Mouse (Mus musculus): ENCODE data around the gene Cyp24a1.

The Cyp24a1 gene

DNA sequence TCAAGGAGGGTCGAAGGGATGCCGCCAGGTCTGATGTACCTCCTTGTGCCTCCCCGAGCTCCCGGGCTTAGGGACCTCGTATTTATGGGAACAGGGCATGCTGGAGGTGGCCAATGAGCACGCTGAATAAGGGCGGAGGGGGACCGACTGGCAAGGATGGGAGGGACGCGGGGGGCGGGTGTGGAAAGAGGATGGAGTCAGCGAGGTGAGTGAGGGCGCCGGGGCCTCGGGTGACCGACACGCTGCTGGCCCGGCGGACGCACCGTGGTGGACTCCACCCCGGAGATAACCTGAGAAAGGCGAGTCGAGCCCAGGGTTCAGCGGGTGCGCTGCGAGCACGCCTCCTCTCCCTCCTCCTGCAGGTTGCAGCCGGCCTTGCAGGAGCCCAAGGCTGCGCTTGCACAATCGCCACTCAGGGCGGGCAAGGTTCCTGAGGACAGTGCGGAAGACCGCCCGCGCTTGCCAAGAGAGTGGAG lies at the start of gene Cyp24a1:
Cyp24a1 (minus strand) TSS at position 55 of the 476 bp plus-strand sequence.
- DNase-seq (ENCODE audit: low spot score in 2 of 2), result peak; percentile 52 to 56

DNA sequence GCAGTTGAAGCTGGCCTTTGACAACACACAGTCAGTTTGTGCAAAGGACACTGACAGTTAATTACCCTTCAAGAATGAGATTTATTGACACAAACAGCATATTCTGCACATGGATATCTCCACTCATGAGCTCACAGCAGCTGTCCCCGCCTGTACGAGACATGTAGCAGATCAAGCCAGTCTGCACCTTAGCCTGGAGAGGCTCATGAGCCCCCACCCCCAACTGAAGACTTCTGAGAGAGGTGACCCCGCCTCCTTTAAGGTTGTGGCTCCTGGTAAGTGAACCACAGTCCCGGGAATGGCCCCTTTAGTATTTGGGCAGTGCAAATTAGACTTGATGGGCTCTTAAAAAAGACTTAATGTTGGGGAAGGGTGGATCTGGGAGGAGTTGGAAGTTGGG lies 48.8 kb upstream of the Cyp24a1 start:
- DNase-seq (ENCODE audit: low spot score in 2 of 2), result no peak

DNA sequence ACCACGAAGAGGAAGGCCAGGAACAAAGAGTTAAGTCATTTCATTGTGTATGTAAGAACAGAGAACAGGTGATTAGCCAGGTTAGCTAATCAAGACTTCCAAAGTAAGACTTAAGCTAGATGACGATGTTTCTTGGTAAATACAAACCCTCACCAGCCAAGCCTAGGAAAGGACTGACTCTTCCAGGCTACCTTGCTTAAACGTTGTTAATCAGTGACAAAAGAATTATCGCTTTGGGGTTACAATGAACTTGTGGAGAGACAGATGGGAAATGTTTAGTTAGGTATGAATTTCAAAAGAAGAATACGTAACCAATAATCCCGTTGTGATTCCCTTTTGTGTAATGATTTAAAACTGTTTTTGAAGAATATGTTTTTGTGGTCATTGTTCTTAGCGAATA lies 48.0 kb upstream of the Cyp24a1 start:
- no peak for DNase-seq (ENCODE audit: low spot score in 2 of 2)

DNA sequence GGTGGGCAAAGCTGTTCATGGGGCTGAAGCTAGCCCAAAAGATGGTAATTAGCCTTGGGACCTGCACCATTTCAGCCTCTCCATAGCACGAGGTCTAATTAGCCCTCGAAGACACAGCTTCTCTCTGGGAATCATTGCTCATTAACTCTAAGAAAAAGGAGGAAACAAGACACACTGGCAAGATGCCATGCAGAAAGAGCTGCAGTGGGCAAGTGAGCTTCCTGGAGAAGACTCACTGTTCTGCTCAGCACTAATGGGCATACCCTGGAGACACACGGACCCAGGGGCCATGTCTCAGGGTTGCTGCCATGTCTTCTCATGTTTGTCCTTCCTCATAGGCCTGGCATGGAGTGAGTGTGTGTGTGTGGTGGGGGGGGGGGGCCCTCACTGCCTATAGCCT lies 47.2 kb upstream of the Cyp24a1 start:
- no peak for DNase-seq (ENCODE audit: low spot score in 2 of 2)

DNA sequence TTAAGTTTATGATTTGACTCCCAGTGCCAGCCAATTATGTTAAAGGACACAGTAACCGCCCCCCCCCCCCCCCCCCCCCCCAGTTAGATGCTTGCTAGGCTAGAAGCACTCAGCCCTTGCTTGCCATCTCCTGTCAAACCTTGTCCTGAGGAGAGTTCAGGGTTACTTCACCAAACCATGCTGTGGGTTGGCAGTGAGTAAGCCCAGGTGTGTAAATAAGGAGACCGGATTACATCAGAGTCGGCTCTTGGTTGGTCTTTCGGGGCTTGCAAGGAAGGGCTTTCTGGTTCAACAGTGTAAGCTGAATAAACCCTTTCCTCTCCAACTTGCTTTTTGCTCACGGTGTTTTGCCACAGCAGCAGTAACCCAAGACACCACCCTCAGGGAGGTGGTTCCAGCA lies 46.7 kb upstream of the Cyp24a1 start:
- DNase-seq (ENCODE audit: low spot score in 2 of 2), result no peak

DNA sequence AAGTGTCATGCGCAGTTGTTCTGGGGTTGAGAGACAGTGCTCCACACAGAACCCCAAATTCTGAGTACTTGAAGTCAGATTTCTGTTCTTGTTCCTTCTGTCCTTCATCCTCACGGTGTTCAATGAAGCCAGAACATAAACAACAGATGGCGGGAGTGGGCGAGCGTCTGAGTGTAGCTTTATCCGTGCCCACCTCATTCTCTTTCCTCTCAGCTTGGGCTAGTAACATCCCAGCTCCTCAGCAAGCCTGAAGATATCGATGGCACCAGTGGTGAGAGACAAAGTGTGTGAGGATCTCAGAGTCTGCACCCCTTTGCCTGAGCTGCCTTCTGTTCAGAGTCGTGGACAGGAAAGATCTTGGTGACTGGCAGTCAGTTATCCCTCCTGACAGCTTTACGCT lies 42.3 kb upstream of the Cyp24a1 start:
- DNase-seq (ENCODE audit: low spot score in 2 of 2), result no peak

DNA sequence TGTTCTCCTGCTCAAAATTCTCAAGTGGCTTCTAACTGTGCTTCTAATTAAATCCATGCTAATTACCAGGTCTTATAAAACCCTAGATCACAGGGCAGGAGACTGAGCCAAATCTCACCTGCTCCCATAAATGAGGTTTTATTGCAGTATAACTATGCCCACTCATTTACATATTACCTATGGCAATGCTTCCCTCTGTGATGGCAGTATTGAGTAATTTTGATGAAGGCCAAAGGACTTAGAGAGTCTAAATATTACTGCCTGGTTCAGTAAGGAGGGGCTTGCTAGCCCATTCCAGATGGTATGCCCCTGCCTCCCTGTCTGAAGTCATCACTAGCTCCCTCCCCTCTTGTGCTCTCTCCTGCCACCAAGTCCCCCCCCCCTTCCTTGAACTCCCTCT lies 38.9 kb upstream of the Cyp24a1 start:
- DNase-seq (ENCODE audit: low spot score in 2 of 2), result no peak

DNA sequence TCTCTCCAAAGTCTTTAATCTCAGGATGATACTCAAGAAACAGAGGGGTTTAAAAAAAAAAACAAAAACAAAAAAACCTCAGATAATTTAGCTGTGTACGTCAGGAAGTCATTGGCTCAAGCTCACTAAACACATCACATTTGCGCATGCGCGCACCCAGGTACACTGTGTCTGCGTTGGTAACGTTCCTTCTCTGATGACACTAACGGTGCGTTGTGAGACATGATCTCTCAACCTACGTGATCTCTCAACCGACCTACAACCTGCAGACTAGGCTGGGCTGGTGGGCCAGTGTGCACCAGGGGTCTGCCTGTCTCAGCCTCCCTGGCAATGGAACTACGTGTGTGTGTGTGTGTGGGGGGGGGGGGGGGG lies 37.8 kb upstream of the Cyp24a1 start:
- DNase-seq (ENCODE audit: low spot score in 2 of 2), result no peak

DNA sequence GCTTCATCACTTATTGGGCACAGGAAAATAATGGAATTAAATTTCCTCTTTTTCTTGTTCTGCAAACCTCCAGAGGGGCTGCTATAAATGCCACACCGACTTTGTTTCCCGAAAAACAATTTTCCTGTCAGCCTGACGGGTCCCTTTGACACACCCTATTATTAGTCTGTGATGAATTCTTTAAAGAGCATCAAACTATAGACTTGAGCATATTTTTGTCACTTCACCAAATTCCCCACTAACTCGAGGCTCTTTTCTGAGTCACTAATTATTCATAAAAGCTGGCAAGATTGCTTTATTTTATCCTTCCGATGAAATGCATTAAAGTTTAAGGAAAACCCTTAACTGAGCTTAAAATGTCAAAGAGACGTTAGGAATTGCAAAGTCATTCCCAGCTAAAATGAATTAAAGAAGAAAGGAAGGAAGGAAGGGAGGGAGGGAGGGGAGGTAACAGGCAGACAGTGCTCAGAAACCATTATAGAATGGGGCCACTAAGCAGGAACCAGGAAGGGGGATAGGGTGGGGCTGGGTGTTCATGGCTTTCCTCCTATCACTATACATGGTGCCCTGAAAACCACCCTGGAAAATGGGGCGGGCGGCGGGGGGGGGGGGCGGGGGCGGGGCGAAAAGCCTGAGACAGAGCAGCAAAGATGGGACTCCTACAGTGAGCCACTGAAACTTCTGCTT lies 37.3 kb upstream of the Cyp24a1 start:
- no peak for DNase-seq (ENCODE audit: low spot score in 2 of 2)

DNA sequence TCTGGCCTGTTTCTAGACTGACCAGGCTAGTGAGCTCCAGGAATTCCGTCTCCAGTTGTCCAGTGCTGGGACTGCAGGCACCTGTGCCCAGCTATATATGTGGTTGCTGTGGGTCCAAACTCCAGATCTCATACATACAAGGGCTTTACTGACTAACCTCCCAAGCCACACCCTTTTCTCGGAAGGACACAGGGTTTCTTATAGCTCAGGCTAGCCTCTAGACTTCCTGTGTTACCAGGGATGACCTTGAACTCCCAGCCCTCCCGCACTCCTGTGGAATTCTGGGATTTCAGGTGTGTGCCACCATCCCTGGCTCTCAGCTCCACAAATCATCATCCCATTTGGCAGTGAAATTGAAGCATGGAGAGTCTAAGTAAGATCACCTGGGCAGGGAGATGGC lies 33.3 kb upstream of the Cyp24a1 start:
- DNase-seq (ENCODE audit: low spot score in 2 of 2), result no peak

DNA sequence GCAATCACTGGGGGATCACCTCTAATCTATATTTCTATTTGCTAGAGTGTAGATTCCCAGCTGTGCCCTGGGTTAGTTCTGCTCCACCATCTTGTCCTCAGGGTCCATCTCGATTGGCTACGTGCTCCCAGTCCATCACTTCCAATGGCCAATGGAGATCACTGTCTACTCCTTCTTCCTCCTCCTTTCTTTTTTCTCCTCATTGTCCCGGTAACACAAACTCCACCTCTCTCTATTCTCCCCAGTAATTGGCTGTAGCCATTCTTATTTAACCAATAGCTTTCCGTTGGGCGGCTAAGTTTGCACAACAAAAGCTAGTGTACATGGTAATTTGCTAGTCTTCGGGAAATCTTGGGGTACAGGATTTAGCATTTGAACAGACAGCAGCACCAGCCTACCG lies 32.8 kb upstream of the Cyp24a1 start:
- no peak for DNase-seq (ENCODE audit: low spot score in 2 of 2)

DNA sequence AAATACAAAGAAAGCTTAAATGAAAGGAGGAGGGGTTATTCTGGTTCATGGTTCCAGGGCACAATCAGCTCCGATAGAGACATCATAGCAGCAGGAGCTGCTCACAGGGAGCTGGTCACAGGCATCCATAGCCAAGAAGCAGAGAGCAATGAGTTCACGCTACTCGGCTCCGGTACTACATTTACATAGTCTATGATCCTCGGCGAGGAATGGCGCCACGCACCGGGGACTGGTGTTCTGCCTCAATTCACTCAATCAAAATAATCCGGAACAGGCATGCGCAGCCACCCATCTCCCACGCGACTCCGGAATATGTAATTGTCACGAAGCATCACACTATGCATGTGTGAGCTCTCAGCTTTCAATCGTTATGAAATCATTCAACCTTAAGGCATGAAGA lies 31.1 kb upstream of the Cyp24a1 start:
- DNase-seq (ENCODE audit: low spot score in 2 of 2), result no peak

DNA sequence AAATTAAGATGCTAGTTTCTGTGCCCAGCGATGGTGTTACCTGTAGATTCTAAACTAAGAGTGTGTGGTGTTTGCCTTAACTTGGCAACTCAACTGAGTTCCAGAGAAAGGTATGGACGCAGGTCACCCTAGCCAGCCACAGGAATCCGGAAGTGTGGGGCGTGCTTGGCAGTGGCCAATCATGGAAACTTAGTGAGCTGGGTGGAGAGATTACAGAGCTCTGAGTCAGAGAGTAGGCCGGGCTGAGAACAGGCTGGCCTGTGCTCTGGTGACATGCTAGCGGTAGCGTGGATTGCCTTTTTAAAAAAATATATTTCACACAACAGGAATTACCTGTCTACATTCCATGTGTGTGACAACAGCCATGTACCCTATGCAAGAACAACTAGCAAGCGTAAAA lies 29.6 kb upstream of the Cyp24a1 start:
- peak; percentile 33 to 45 for DNase-seq (ENCODE audit: low spot score in 2 of 2)

DNA sequence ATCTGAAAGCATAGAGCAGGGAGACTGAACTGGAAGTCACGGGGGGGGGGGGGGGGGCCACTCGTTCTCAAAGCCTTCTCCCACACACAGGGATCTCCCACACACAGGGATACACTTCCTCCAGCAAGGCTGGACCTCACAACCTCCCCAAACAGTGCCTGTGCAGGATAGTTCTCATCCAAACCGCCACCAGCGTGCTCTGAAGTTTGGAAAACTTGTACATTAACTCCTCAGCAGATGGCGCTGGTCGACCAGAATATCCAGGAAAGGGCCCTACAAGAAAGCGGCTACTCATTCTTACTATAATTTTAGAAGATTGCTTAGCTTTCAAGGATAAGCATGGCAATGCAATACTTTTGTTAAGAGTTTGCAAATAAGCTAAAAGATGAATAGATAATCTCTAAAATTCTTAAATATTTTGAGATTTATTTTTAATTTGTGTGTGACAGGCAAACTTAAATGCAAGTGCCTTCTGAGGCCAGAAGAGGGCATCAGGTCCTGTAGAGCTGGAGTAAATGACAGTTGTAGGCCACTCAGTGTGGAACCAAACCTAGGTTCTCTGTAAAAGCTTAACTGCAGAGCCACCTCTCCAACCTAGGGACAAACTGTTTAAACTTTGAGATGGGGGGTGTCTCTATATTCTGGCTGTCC lies 23.5 kb upstream of the Cyp24a1 start:
- no peak for DNase-seq (ENCODE audit: low spot score in 2 of 2)

DNA sequence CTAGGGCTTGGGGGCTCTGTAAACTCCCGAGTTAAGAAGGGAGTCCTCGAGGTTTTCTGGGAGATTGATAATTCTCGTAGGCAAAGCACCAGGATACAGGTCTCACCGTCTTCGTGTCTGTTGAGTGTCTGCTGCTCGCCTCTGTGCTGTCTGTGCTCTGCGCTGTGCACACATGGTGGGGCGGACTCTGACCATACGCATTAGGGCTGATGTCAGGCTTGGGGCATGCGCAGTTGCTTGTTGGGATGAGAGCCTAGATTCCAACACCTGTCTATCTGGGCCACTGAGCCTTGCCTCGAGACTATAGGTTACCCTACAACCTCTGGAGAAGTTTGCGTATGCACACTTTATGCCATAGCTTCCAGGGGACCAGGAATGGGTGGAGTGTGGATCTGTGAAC lies 16.8 kb upstream of the Cyp24a1 start:
- no peak for DNase-seq (ENCODE audit: low spot score in 2 of 2)

DNA sequence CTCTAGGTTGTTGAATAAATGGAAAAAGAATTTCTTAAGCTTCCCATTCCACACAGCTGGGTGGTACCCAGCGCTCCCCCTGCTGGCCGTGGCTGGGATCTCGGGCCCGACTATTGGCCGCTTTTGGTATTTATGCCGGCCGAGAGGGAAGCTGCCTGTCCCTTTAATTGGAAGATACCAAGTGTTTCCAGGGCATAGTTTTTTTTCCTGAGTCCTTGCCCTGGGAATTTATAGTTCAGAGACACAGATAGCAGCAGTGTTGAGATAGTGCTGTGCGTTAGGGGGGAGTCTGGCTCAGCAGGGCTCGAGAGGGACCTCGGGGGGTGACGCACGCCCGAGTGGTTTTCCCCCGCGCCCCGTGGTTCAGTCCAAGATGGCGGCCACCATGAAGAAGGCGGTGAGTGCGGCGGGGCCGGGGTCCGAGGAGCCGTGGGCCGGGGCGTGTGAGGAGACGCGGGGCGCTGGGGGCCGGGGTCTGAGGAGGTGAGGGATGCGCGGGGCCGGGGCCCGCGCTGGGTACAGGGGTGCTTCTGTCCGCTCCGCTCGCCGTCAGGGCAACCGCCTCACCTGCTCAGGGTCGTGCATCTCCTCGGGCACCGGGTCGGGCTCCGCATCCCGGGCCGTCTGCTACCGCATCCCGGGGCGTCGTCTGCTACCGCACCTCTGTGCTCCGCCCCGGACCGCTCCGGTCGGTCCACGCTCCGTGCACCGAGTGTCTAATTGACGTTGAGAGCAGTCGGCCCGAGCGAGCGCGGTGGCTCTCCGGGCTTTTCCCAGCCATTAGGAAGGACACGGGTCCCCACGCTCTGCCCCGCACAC lies 14.3 kb upstream of the Cyp24a1 start:
- DNase-seq (ENCODE audit: low spot score in 2 of 2), result peak; percentile 81

DNA sequence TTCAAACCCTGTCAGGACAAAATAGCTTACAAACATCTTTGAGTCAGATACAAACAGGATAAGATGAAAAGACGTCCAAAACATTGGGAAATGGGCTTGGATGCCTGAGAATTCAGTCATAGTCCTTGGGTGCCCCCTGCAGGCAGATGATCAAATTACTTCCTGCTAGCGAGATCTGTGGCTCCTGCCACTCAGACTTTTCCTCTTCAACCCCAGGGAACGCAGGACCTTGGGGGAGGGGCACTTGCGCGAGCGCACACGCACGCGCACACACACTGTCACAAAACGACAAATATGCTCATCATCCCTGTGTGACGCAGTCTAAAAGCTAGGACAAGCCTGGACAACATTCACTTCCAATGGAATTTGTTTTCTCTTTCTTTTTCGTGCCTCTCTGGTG lies 11.9 kb upstream of the Cyp24a1 start:
- peak; percentile 76 to 82 for DNase-seq (ENCODE audit: low spot score in 2 of 2)

DNA sequence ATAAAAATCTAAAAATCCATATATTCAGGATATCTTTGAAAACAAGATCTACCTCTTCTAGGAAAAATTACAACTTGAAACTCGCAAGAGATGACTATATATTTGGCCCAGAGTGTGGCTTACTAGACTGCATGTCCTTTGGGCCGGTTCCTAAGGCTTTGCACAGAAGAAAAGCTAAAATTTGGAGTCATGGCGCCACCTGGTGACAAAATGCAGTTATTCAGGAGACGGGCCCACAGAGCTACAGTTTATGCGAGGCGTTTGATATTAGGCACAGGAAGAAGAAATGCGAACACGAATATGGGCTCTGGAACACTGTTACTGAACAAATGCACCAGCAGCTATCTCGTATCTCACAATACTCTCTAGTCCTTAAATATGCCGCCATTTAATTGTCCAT lies 10.8 kb upstream of the Cyp24a1 start:
- DNase-seq (ENCODE audit: low spot score in 2 of 2), result peak; percentile 66 to 68

DNA sequence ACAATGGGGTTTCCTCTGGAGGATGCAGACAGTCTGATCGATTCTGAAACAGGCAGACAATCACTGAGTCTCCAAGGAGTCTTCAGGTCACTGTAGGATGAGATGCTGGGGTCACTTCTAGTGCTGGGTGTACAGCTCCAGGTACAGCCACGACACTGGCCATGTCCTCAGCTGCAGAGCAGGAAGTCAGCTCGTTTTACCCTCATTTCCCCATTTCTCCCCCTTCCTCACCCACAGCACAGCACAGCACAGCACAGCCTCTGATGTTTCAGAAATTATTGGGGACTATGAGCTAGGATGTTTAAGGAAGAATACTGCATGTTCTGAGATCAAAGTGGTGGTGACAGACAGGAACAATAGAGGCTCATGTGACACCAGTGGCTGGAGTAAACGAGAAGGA lies 7.0 kb upstream of the Cyp24a1 start:
- no peak for DNase-seq (ENCODE audit: low spot score in 2 of 2)

DNA sequence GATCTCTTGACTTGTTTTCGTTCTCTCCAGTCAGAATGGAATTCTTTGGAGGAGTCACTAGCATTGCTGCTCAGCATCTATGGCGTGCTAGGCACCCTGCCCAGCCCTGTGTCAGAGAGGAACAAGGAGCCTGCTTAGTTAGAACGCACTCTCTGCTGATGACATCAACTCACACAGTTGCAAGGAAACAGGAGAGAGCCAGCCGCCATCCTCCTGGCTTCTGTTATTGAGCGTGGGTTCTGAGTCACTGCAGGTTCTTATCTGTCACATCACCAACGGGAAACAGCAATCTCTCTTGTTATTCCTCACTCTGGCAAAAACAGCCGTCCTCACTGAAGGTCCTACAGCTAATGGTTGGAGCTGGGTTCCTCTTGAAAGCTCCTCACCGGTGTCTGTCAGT lies 6.4 kb upstream of the Cyp24a1 start:
- DNase-seq (ENCODE audit: low spot score in 2 of 2), result no peak

DNA sequence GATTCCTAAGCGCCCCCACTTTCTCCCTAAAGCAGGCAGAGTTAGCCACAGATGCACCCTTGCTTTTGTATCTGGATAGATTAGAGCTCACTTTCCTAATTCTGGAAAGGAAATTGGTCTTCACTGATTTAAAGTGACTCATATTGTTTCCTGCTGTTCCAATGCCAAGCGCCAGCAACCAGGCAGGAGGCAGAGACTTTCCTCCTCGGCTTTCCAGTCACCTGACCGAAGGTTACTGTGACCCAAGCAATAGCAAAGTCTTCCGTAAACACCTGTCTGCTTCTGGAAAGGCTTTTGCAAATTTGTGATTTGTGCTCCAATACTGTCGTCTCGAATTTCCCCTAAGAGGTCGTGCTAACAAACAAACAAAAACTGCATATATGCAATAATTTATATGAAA lies 1.1 kb upstream of the Cyp24a1 start:
- no peak for DNase-seq (ENCODE audit: low spot score in 2 of 2)

DNA sequence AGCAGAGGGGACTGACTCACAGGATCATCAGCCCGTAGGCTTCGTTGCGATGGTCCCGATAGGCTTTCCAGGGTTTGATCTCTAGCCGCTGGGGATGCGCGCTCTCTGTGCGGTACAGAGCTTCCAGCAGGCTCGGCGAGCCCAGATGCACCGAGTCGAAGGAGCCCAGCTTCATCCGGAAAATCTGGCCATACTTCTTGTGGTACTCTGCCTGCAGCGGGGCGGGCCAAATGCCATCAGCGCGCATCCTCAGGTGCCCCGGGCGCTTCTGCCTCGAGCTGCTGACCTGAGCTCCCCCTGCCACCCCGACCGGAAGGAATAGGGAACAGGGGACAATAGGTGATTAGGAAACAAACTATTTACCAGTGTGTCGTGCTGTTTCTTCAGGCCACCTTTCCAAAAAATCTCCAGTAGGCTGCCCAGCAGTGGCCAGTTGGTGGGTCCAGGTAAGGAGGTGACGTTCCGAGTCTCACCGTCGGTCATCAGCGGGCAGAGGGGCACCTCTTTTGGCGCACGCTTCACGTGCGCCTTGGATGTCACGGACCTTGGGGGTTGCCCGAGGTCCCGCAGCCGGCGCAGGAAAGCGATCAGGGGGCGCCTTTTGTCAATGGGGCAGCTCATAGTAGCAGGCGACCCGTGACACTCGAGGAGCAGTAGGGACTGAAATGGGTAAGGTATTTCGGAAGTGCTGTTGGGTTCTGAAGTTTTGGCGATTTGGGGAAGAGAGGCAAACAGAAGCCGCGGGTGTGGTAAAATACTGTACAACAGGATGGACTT lies 603 bp downstream of the Cyp24a1 start, which contains the start of gene Pfdn4:
Pfdn4 (plus strand) TSS at position 275 of the 777 bp plus-strand sequence.
- peak in 1 of 2 experiments; percentile 30 for DNase-seq (ENCODE audit: low spot score in 2 of 2)

All from urinary bladder, adult 18-20 months (tissue).